Mouse (Mus musculus) heart, embryonic 12.5 days (tissue): ENCODE measurements around the gene Uggt1. TPM values are rescaled to one million over a fixed set of nuclear protein-coding genes. Genes with fewer than 3 reads are reported as not detected.

Experiments used
- ATAC-seq: fragments of 200-750 bp; cut with Nextera tagmentation; 2 replicates; pipeline ENCODE4 v1.8.0; 2017; ENCODE audit warnings: moderate TSS enrichment, moderate library complexity; ENCODE audit not compliant: insufficient number of reproducible peaks, low FRiP score
- H3K27ac ChIP-seq: fragments of 300-500 bp; sonication (generic); 2 replicates; pipeline ENCODE4 v1.5.1; 2016; ENCODE audit warnings: mild to moderate bottlenecking, moderate library complexity; ENCODE audit not compliant: poor library complexity, severe bottlenecking
- H3K27me3 ChIP-seq: fragments of 300-500 bp; sonication (generic); replicated peaks from 2 replicates; pipeline ENCODE4 v1.6.1; 2016; ENCODE audit warnings: mild to moderate bottlenecking, moderate library complexity
- H3K36me3 ChIP-seq: fragments of 300-500 bp; sonication (generic); 2 replicates; pipeline ENCODE4 v1.6.1; 2016; ENCODE audit warnings: mild to moderate bottlenecking, moderate library complexity
- H3K4me1 ChIP-seq: fragments of 300-500 bp; sonication (generic); replicated peaks from 2 replicates; pipeline ENCODE4 v1.6.1; 2016; ENCODE audit warnings: mild to moderate bottlenecking
- H3K4me2 ChIP-seq: fragments of 300-500 bp; sonication (generic); 2 replicates; pipeline ENCODE4 v1.6.1; 2016; ENCODE audit warnings: mild to moderate bottlenecking, moderate library complexity
- H3K4me3 ChIP-seq: fragments of 300-500 bp; sonication (generic); 2 replicates; pipeline ENCODE4 v1.5.1; 2016; ENCODE audit warnings: mild to moderate bottlenecking
- H3K9ac ChIP-seq: fragments of 300-500 bp; sonication (generic); 2 replicates; pipeline ENCODE4 v1.6.1; 2016; ENCODE audit warnings: mild to moderate bottlenecking, moderate library complexity
- H3K9me3 ChIP-seq: fragments of 300-500 bp; sonication (generic); replicated peaks from 2 replicates; pipeline ENCODE4 v1.6.1; 2016; ENCODE audit warnings: mild to moderate bottlenecking, moderate library complexity
- WGBS: fragments of 180-500 bp; shearing (Covaris S2); methylation state at CpG from one replicate; pipeline ENCODE4 v1.1.7; 2016; 5-methylcytosine and 5-hydroxymethylcytosine counted together
- polyA plus RNA-seq: library from polyadenylated mRNA; unstranded; fragments of >200 nt; fragmentation: Nextera tagmentation; extraction: Ambion mirVana; gene quantifications from 2 replicates; pipeline ENCODE4 v1.2.1, GENCODE M21; 2016

The Uggt1 gene
- polyA plus RNA-seq, 1 experiment from 2014 or later, result 46.0 TPM

DNA sequence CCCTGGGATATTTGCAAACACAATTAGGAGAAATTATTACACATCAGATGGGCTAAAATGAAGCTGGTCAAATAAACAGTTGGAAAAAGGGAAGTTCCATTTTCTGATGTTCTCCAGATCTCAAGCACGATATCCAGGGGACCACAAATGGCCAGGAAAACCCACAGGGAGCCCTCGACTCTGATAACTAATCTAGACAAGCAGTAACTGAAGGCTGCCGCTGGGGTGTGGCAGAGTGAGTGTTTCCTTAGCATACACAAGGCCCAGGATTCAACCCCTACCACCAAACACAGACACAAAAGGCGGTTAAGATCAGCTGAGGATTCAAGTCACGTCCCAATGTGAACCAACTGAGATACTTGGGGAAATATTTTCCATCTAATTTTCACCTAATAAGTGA lies 64.5 kb downstream of the Uggt1 start:
- Histone ChIP-seq H3K4me3 (no peak overlapping the region), H3K36me3 (peaks cover 72% of the 10 kb centered on the region), H3K4me2 (no peak overlapping the region), H3K9ac (no peak overlapping the region), H3K9me3 (no peaks in the 10 kb centered on the region), H3K4me1 (no peaks in the 10 kb centered on the region), H3K27ac (no peak overlapping the region), H3K27me3 (no peaks in the 10 kb centered on the region)
- WGBS, result 60% methylated on average over 5 of the region's 5 CpGs
- no peak for ATAC-seq

DNA sequence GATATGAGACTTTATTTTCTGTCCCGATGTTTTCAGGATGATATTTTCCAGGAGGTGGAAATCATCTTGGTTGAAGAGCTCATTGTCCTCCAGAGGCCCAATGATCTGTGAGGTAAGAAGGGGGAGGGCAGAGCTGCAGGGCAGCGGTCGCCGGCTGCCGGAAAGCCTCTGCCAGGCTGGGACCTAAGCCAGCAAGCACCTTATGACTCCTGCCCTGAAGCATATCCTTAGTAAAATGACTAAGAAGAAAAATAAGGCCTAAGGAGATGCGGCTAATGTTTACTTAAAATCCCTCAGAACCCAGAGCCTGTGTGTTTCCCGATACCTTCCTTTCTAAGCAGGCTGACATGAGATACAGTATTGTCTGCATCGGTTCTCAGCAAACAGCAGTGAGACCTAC lies 71.1 kb downstream of the Uggt1 start:
- Histone ChIP-seq H3K4me3 (no peak overlapping the region), H3K9me3 (no peaks in the 10 kb centered on the region), H3K27me3 (no peaks in the 10 kb centered on the region), H3K9ac (no peak overlapping the region), H3K36me3 (peaks cover 72% of the 10 kb centered on the region), H3K27ac (no peak overlapping the region), H3K4me1 (no peaks in the 10 kb centered on the region), H3K4me2 (no peak overlapping the region)
- WGBS, result 76% methylated on average over 8 of the region's 8 CpGs
- no peak for ATAC-seq

DNA sequence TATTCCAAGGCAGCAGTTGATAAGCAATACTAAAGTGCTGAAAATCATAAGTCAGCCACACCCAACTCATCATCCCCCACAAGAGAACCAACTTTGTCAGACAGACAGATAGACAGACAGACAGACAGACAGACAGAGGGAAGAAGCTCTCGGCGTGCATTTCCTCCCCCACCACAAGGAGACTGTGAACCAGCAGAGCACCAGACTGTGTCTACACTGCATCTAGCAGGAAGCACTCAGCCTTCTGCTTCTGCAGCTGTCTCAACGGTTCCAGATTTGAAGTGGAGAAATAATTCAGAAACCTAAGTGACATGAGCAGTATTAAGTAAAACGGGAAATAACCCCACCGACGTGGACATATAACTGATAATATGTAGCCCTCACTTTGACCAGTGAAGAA lies 71.6 kb downstream of the Uggt1 start:
- Histone ChIP-seq H3K4me2 (no peak overlapping the region), H3K4me3 (no peak overlapping the region), H3K9me3 (no peaks in the 10 kb centered on the region), H3K4me1 (no peaks in the 10 kb centered on the region), H3K9ac (no peak overlapping the region), H3K27ac (no peak overlapping the region), H3K27me3 (no peaks in the 10 kb centered on the region), H3K36me3 (peaks cover 68% of the 10 kb centered on the region)
- ATAC-seq, result no peak
- 85% methylated on average over 6 of the region's 6 CpGs for WGBS

DNA sequence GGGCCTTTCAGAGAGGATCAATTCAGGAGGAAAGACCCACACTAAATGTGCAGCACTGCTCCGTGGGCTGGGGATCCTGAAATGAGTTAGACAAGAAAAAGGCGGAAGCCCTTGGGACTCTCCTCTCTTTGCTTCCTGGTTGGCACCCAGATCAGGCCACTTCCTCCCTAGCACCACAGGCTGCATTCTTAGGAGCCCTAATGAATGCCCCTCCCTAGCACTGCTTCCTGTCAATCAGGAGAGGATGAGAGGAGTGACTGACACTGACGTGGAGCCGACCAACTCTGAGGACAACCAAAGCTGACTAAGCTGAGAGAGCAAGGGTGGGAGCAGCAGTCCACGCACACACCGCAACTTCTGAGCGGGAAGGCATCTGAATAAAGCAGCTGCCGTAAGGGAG lies 81.8 kb downstream of the Uggt1 start:
- H3K4me2 ChIP-seq, result no peak overlapping the region
- WGBS, result 69% methylated on average over 8 of the region's 8 CpGs
- H3K27ac ChIP-seq, result no peak overlapping the region
- H3K9ac ChIP-seq, result no peak overlapping the region
- ATAC-seq, result no peak
- peaks cover 61% of the 10 kb centered on the region for H3K36me3 ChIP-seq
- H3K4me1 ChIP-seq, result peaks cover 31% of the 10 kb centered on the region
- H3K27me3 ChIP-seq, result no peaks in the 10 kb centered on the region
- no peak overlapping the region for H3K4me3 ChIP-seq
- H3K9me3 ChIP-seq, result no peaks in the 10 kb centered on the region

DNA sequence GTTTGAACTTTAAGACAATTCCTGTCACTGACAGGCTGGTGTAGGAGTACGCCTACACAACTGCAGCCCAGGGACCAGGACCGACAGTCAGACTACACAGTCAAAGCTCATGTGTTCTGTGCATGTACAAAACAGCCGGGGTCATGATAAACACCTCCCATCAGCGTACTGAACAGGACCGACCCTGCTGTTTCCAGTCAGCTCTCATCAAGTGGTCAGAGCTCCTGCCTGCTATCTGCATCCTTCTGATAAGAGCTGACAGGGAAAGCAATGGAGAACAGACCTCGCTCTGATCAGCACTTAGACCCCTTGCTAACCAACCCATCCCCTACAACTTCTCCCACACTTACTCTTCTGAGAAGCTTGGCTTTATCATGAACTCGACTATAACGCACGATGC lies 83.3 kb downstream of the Uggt1 start:
- Histone ChIP-seq H3K4me2 (0 out of 2 replicates have a peak overlapping the region, but pooled peaks have one; percentile 1), H3K36me3 (peaks cover 69% of the 10 kb centered on the region), H3K9me3 (no peaks in the 10 kb centered on the region), H3K27ac (no peak overlapping the region), H3K4me1 (peaks cover 31% of the 10 kb centered on the region), H3K27me3 (no peaks in the 10 kb centered on the region), H3K9ac (no peak overlapping the region), H3K4me3 (no peak overlapping the region)
- peak; percentile 64 for ATAC-seq
- WGBS, result 11% methylated on average over 9 of the region's 9 CpGs

DNA sequence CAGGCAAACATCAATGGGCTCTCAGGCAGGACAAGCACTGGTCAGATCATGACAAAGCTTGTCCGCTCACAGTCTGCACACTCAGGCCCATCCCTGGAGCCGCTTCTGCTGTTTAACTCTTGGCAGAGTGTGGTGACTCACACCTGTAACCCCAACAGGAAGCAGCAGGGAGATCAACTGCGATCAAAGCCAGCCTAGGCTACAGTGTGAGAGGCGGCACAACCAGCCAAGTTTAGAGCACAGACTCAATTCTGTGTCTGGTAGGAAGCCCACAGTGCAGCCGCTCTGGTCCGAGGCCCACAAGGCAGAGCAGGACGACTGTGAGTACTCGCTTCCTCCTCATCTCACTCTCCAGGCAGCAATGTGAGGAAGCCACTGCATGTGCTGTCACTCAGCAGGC lies 84.3 kb downstream of the Uggt1 start:
- 58% methylated on average over 8 of the region's 8 CpGs for WGBS
- ATAC-seq, result no peak
- H3K9ac ChIP-seq, result no peak overlapping the region

DNA sequence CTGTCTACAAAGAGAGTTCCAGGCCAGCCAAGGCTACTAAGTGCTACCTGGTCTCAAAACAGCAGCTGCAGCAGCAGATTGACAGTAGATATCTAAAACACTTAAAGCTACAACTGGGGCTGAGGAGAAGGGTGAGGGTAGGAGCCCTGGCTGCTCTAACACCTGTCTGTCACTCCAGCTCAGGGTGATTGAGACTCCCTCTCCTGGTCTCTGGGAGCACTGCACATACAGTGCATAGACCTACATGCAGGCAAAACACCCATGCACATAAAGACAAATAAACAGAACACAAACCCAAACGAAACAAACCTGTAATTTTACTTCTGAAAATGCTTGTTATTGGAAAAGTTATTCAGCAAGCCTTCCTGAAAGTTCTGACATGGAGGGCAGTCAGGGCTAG lies 95.1 kb downstream of the Uggt1 start:
- no peak overlapping the region for H3K4me3 ChIP-seq
- no peak overlapping the region for H3K27ac ChIP-seq
- no peaks in the 10 kb centered on the region for H3K27me3 ChIP-seq
- no peaks in the 10 kb centered on the region for H3K9me3 ChIP-seq
- H3K9ac ChIP-seq, result no peak overlapping the region
- H3K4me2 ChIP-seq, result no peak overlapping the region
- WGBS, result 66% methylated on average over 1 of the region's 1 CpGs
- ATAC-seq, result no peak
- peaks cover 78% of the 10 kb centered on the region for H3K36me3 ChIP-seq
- 0 out of 2 replicates have a peak, but pooled peaks cover 3% of the 10 kb centered on the region for H3K4me1 ChIP-seq

More for the DNA sequence above, 84.3 kb downstream of the Uggt1 start:
- H3K4me3 ChIP-seq, result no peak overlapping the region
- no peak overlapping the region for H3K4me2 ChIP-seq
- peaks cover 70% of the 10 kb centered on the region for H3K36me3 ChIP-seq
- H3K27ac ChIP-seq, result no peak overlapping the region
- no peaks in the 10 kb centered on the region for H3K27me3 ChIP-seq
- H3K4me1 ChIP-seq, result peaks cover 31% of the 10 kb centered on the region
- no peaks in the 10 kb centered on the region for H3K9me3 ChIP-seq

DNA sequence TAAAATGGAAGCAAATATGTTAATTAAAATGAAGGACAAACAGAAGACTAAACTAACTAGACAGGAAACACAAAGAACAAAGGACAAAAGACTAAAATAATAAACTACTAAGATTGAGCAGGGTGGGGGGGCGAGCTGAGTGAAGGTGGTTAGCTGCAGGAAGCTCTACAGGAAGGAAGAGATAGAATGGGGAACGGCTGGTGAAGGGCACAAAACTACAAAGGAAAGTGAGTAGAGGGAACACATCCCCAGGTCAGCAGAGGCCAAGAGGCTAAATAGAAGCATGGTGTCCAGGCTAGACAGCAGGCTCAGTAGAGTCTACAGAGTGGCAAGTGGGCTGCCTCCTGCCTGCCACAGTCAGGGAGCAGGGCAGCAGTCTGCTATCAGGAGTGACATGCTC lies 95.7 kb downstream of the Uggt1 start:
- Histone ChIP-seq H3K27me3 (no peaks in the 10 kb centered on the region), H3K9me3 (no peaks in the 10 kb centered on the region), H3K4me3 (no peak overlapping the region), H3K4me2 (no peak overlapping the region), H3K4me1 (0 out of 2 replicates have a peak, but pooled peaks cover 3% of the 10 kb centered on the region), H3K36me3 (peaks cover 80% of the 10 kb centered on the region), H3K27ac (no peak overlapping the region), H3K9ac (no peak overlapping the region)
- whole genome bisulfite sequencing, result 54% methylated on average over 2 of the region's 2 CpGs
- ATAC-seq, result no peak

DNA sequence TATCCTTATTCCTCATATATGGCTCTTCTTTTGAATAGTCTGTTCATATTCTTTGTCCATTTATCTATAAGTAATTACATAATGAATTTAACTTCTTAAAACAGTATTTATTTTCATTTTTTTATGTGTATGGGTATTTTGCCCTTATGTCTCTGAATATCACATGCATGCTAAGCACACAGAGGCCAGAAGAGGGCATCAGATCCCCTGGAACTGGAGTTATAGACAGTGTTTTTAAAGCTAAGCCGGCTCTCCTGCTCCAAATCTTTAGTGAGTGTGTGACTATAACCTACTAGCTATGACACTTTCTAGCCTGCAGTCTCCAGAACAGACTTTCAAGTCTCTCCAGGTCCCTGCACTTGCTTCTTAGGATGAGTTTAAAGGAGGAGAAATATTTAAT lies 99.5 kb downstream of the Uggt1 start:
- Histone ChIP-seq H3K4me2 (no peak overlapping the region), H3K36me3 (peaks cover 67% of the 10 kb centered on the region), H3K9me3 (no peaks in the 10 kb centered on the region), H3K4me1 (0 out of 2 replicates have a peak, but pooled peaks cover 3% of the 10 kb centered on the region), H3K27me3 (no peaks in the 10 kb centered on the region), H3K9ac (no peak overlapping the region), H3K27ac (no peak overlapping the region), H3K4me3 (no peak overlapping the region)
- WGBS, result 21% methylated on average over 1 of the region's 1 CpGs
- ATAC-seq, result no peak

DNA sequence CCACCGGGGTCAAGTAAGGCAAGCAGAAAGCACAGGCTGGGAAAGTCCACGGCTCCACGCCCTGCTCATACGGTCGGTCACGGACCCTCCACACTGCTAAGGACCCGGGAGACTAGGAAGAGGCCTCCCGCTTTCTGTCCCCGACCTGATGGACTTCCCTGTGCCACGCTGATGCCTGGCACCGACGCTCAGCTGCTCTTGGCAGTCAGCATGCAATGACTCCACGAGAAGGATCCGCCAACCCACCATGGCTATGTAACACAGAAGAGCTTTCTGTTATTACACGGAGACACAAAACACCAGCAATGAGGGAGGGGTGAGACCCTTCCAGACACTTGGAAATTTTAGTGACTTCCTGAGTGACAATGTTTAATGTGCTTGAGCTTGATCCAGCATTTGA lies 104.2 kb downstream of the Uggt1 start:
- H3K9me3 ChIP-seq, result no peaks in the 10 kb centered on the region
- no peak overlapping the region for H3K9ac ChIP-seq
- peaks cover 29% of the 10 kb centered on the region for H3K36me3 ChIP-seq
- H3K27ac ChIP-seq, result no peak overlapping the region
- no peak for ATAC-seq
- H3K4me3 ChIP-seq, result no peak overlapping the region
- H3K4me2 ChIP-seq, result no peak overlapping the region
- H3K4me1 ChIP-seq, result peaks cover 6% of the 10 kb centered on the region
- WGBS, result 93% methylated on average over 15 of the region's 15 CpGs
- H3K27me3 ChIP-seq, result no peaks in the 10 kb centered on the region

DNA sequence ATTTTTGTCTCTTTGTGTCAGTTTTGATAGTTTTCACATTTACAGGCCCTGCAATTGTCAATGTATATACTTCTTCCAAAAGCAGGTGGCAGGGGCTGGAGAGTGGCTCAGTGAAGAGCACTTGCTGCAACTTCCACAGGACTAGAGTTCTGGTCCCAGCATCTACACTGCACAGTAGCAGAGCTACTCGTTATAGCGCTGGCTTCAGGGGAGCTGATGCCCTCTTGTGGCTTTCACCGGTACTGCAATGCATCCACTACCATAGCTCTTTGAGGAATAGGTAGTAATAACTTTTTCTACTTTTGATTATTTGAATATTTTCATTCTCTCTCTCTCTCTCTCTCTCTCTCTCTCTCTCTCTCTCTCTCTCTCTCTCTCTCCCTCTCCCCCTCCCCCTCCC lies 109.9 kb downstream of the Uggt1 start:
- no peaks in the 10 kb centered on the region for H3K36me3 ChIP-seq
- H3K4me1 ChIP-seq, result peaks cover 42% of the 10 kb centered on the region
- H3K4me3 ChIP-seq, result no peak overlapping the region
- no peaks in the 10 kb centered on the region for H3K27me3 ChIP-seq
- H3K4me2 ChIP-seq, result no peak overlapping the region
- no peak for ATAC-seq
- H3K27ac ChIP-seq, result no peak overlapping the region
- WGBS, result 0% methylated on average over 3 of the region's 3 CpGs
- H3K9me3 ChIP-seq, result peaks cover 4% of the 10 kb centered on the region; the same call in 1 of the 2 replicates
- no peak overlapping the region for H3K9ac ChIP-seq

DNA sequence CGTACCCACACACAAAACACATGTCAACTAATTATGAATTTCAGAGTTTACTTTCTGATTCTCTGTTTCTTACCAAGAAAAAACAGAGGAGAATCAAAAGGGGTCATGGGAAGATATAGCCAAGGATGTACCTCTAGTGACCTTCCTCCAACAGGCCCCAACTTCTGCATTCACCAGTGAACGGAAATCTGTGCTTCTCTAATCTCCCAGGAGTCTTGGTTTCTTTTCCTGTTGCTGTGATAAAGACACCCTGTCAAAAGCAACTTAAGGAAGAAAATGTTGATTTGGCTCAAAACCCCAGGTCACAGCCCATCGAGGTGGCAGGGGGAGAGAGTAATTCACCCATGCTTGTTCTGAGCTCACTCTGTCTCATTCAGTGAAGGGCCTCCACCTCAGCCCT lies 110.9 kb downstream of the Uggt1 start:
- Histone ChIP-seq H3K27ac (no peak overlapping the region; the same call in 1 of the 2 replicates), H3K4me1 (peaks cover 43% of the 10 kb centered on the region), H3K36me3 (no peaks in the 10 kb centered on the region), H3K4me2 (no peak overlapping the region), H3K9ac (no peak overlapping the region), H3K9me3 (peaks cover 4% of the 10 kb centered on the region; the same call in 1 of the 2 replicates), H3K4me3 (no peak overlapping the region), H3K27me3 (no peaks in the 10 kb centered on the region)
- 50% methylated on average over 3 of the region's 3 CpGs for WGBS
- 0 out of 2 replicates have a peak, but pooled peaks have one; percentile 27 for ATAC-seq
